In the genomic region with DNA sequence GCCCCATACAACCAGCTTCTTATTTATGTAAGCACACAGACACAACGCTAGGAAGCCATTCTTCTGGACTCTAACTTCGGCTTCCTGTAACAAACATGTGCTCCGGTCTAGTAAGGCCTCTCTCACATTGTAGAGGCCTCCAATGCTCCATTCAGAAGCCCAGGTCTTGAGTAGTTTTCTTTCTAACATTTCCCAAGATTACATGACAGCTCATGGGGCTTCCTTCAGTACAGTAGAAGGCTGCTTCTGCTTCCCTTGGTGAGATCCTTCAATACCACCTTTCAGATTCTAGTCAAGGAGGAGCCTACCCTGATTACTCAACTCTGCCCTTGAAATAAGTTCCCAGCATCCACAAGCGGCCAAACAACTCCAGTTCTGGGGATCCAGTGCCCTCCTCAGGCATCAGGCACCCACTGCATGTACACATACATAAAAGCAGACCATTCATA, we compare ENCODE assay signal across 8 mouse cellular contexts. TPM values are rescaled to one million over a fixed set of nuclear protein-coding genes. Genes with fewer than 3 reads are reported as not detected.
DNase-seq lines count a peak whose midpoint lies in the region; ATAC-seq and TF ChIP-seq lines count a peak whose summit lies in the region.

No protein-coding gene starts in this region.

- 41% methylated on average over 4 of the region's 4 CpGs for WGBS in bone marrow, adult 2 months
- WGBS in hindbrain, embryonic 14.5 days, result 31% methylated on average over 4 of the region's 4 CpGs

- peak overlapping the region; percentile 98 for H3K27ac ChIP-seq in left cerebral cortex, adult 2 months
- H3K27ac ChIP-seq in bone marrow, adult 2 months (ENCODE audit: control insufficient read depth, insufficient read depth, low read depth, low read length, poor library complexity), result peak overlapping the region; percentile 98; the same call in 1 of the 2 replicates
- peak overlapping the region; percentile 97 for H3K27ac ChIP-seq in hindbrain, embryonic 14.5 days

- no peak; the same call in 1 of the 2 replicates for TF ChIP-seq CTCF in left cerebral cortex, adult 2 months (IDR thresholded peaks at IDR 0.05)
- no peak for TF ChIP-seq CTCF in bone marrow, adult 2 months (IDR thresholded peaks at IDR 0.05; ENCODE audit: control insufficient read depth, insufficient read depth, low read length)

- TF ChIP-seq POLR2A in bone marrow, adult 2 months (IDR thresholded peaks at IDR 0.05; ENCODE audit: borderline replicate concordance, control insufficient read depth, low read depth, low read length), result no peak
- TF ChIP-seq POLR2A in myocyte (IDR thresholded peaks at IDR 0.05; ENCODE audit: insufficient read length, low read depth), result no peak

- peaks cover 94% of the 10 kb centered on the region for H3K79me2 ChIP-seq in myocyte (ENCODE audit: control insufficient read depth, insufficient read depth)

- H3ac ChIP-seq in myocyte (ENCODE audit: control insufficient read depth, insufficient read length), result no peak overlapping the region

- no peaks in the 10 kb centered on the region for H3K9me3 ChIP-seq in hindbrain, embryonic 14.5 days (ENCODE audit: control insufficient read depth, low read length)

- peak overlapping the region; percentile 98 for H3K9ac ChIP-seq in hindbrain, embryonic 14.5 days

- DNase-seq in left cerebral cortex, adult 2 months (ENCODE audit: extremely low spot score in 1 of 2, low spot score in 2 of 2), result no peak
- DNase-seq in left cerebral cortex, adult 8-10 months (ENCODE audit: low spot score in 2 of 2), result no peak
- DNase-seq in hindbrain, embryonic 14.5 days (ENCODE audit: low spot score), result no peak
- no peak for DNase-seq in left cerebral cortex, postnatal 10 days (ENCODE audit: extremely low spot score in 1 of 2, low spot score in 2 of 2)
- DNase-seq in layer of hippocampus, adult 11-12 months (ENCODE audit: low spot score), result no peak
- DNase-seq in right cerebral cortex, adult 2 months (ENCODE audit: low spot score in 2 of 2), result no peak

- peaks cover 14% of the 10 kb centered on the region for H3K4me1 ChIP-seq in bone marrow, adult 2 months (ENCODE audit: control insufficient read depth, insufficient read depth, low read length)
- peaks cover 33% of the 10 kb centered on the region for H3K4me1 ChIP-seq in hindbrain, embryonic 14.5 days (replicated peaks; ENCODE audit: control insufficient read depth, insufficient read depth, low read length)

- H3K27me3 ChIP-seq in hindbrain, embryonic 14.5 days (ENCODE audit: control insufficient read depth, insufficient read depth, low read length), result no peaks in the 10 kb centered on the region
- H3K27me3 ChIP-seq in myocyte (ENCODE audit: control insufficient read depth, insufficient read depth, insufficient read length), result no peaks in the 10 kb centered on the region

- peak overlapping the region; percentile 82 for H3K4me3 ChIP-seq in left cerebral cortex, adult 2 months
- H3K4me3 ChIP-seq in bone marrow, adult 2 months (replicated peaks; ENCODE audit: control insufficient read depth, low read depth, low read length), result peak overlapping the region; percentile 96
- peak overlapping the region; percentile 96 for H3K4me3 ChIP-seq in hindbrain, embryonic 14.5 days (replicated peaks; ENCODE audit: low read length)
- H3K4me3 ChIP-seq in myocyte, result peak overlapping the region; percentile 88

- no peaks in the 10 kb centered on the region for H3K36me3 ChIP-seq in hindbrain, embryonic 14.5 days (replicated peaks; ENCODE audit: control insufficient read depth, insufficient read depth)
- no peaks in the 10 kb centered on the region for H3K36me3 ChIP-seq in myocyte (ENCODE audit: control insufficient read depth, insufficient read depth)

- no peak for ATAC-seq in hindbrain, embryonic 14.5 days (ENCODE audit: low FRiP score)

- peak overlapping the region; percentile 80 for H3K4me2 ChIP-seq in hindbrain, embryonic 14.5 days (replicated peaks)
- H3K4me2 ChIP-seq in myocyte (ENCODE audit: low read depth), result peak overlapping the region; percentile 93

- intact Hi-C loops in left cerebral cortex, adult 2 months (cut with DNase I), result loop anchor here (1.0 kb wide), 1 partner anchor 8 kb away; the partner anchor contains the start of gene Gid8
- intact Hi-C loops in left cerebral cortex, postnatal 10 days (cut with DNase I), result no loop called here

TF ChIP-seq in myocyte, 11 proteins besides CTCF, POLR2A, EP300 and RAD21:
- TF ChIP-seq USF1 (IDR thresholded peaks at IDR 0.05; ENCODE audit: low read depth) (no peak), CEBPB (IDR thresholded peaks at IDR 0.05; ENCODE audit: insufficient read depth, poor library complexity, severe bottlenecking) (peak; percentile 49; the same call in 1 of the 2 replicates), MYOG (IDR thresholded peaks at IDR 0.05; ENCODE audit: control insufficient read depth in 1 of 3, insufficient read depth in 1 of 3, insufficient read length in 2 of 3, low read depth in 2 of 3) (no peak), TCF12 (IDR thresholded peaks at IDR 0.05; ENCODE audit: insufficient read depth, poor library complexity, severe bottlenecking) (no peak), SRF (IDR thresholded peaks at IDR 0.05; ENCODE audit: control insufficient read depth, insufficient read length, low read depth) (no peak)

RNA-seq across cellular contexts. Expression of gene Dido1, which starts 7.1 kb away (rescaled TPM):
- 10 to 100 TPM; 59.5 to 60.2 TPM for total RNA-seq in left cerebral cortex, adult 2 months (2021)
- total RNA-seq in left cerebral cortex, adult 8-10 months (2022), result 10 to 100 TPM; 53.8 to 57.8 (median 55.2) TPM
- polyA plus RNA-seq in bone marrow, adult 2 months (2011; ENCODE audit: insufficient read depth, insufficient read length, low replicate concordance, missing spikeins), result 15.5 and 36.0 TPM in 2 replicates
- 26.6 and 27.1 TPM in 2 replicates for polyA plus RNA-seq in hindbrain, embryonic 14.5 days (2014; fragmentation: Nextera tagmentation; extraction: Ambion mirVana)
- 9.3 TPM for polyA plus RNA-seq in myocyte (2012; fragmentation: generic; extraction: Trizol)
- 10 to 100 TPM; 56.0 to 56.3 TPM for total RNA-seq in left cerebral cortex, postnatal 10 days (2021)

RNA-seq across cellular contexts. Expression of gene Gid8, which starts 7.2 kb away (rescaled TPM):
- 10 to 100 TPM; 62.9 to 65.5 TPM for total RNA-seq in left cerebral cortex, adult 2 months (2021)
- 10 to 100 TPM; 66.2 to 72.7 (median 68.5) TPM for total RNA-seq in left cerebral cortex, adult 8-10 months (2022)
- polyA plus RNA-seq in bone marrow, adult 2 months (2011; ENCODE audit: insufficient read depth, insufficient read length, low replicate concordance, missing spikeins), result 79.0 and 81.5 TPM in 2 replicates
- 56.3 and 56.7 TPM in 2 replicates for polyA plus RNA-seq in hindbrain, embryonic 14.5 days (2014; fragmentation: Nextera tagmentation; extraction: Ambion mirVana)
- polyA plus RNA-seq in myocyte (2012; fragmentation: generic; extraction: Trizol), result 44.9 TPM
- total RNA-seq in left cerebral cortex, postnatal 10 days (2021), result 10 to 100 TPM; 62.4 to 66.6 TPM

RNA-seq across cellular contexts. Expression of gene Slc17a9, which starts 22.3 kb away (rescaled TPM):
- total RNA-seq in left cerebral cortex, adult 2 months (2021), result under 1 TPM in 1 of 2 experiments, not detected in 1; 0.57 TPM
- 1 to 10 TPM in 2 of 4 experiments, under 1 TPM in 2; 0.43 to 1.3 (median 0.94) TPM for total RNA-seq in left cerebral cortex, adult 8-10 months (2022)
- polyA plus RNA-seq in bone marrow, adult 2 months (2011; ENCODE audit: insufficient read depth, insufficient read length, low replicate concordance, missing spikeins), result 19.4 and 35.6 TPM in 2 replicates
- polyA plus RNA-seq in hindbrain, embryonic 14.5 days (2014; fragmentation: Nextera tagmentation; extraction: Ambion mirVana), result 0.16 and 0.37 TPM in 2 replicates
- 0.22 TPM for polyA plus RNA-seq in myocyte (2012; fragmentation: generic; extraction: Trizol)
- total RNA-seq in left cerebral cortex, postnatal 10 days (2021), result under 1 TPM; 0.28 to 0.77 TPM
